Mouse (Mus musculus): ENCODE data around the gene Timmdc1. TPM values are rescaled to one million over a fixed set of nuclear protein-coding genes. Genes with fewer than 3 reads are reported as not detected.

The Timmdc1 gene
- polyA plus RNA-seq, 1 experiment from 2014 or later = 26.4 TPM

GRCm38 (mm10) chr16:38471697-38472506, 50.6 kb downstream of the Timmdc1 start:
- Histone ChIP-seq H3K4me2 (ENCODE audit: low read length) (no peak overlapping the region), H3K27ac (ENCODE audit: low read depth, low read length) (no peak overlapping the region), H3K9ac (ENCODE audit: low read length) (no peak overlapping the region), H3K4me3 (ENCODE audit: low read depth, low read length) (no peak overlapping the region), H3K36me3 (ENCODE audit: control insufficient read depth, insufficient read depth, low read length) (no peaks in the 10 kb centered on the region), H3K27me3 (replicated peaks; ENCODE audit: control insufficient read depth, insufficient read depth, low read length) (no peaks in the 10 kb centered on the region), H3K4me1 (ENCODE audit: control insufficient read depth, insufficient read depth, low read length) (peaks cover 3% of the 10 kb centered on the region), H3K9me3 (replicated peaks; ENCODE audit: control insufficient read depth, low read length) (no peaks in the 10 kb centered on the region)
- WGBS = 86% methylated on average over 11 of the region's 11 CpGs
- ATAC-seq (no peak), DNase-seq (ENCODE audit: low spot score) (no peak)

GRCm38 (mm10) chr16:38469437-38469836, 53.0 kb downstream of the Timmdc1 start:
- H3K27me3 ChIP-seq (replicated peaks; ENCODE audit: control insufficient read depth, insufficient read depth, low read length) = no peaks in the 10 kb centered on the region

GRCm38 (mm10) chr16:38468706-38469018, 53.8 kb downstream of the Timmdc1 start:
- WGBS = 34% methylated on average over 3 of the region's 3 CpGs

More at GRCm38 (mm10) chr16:38469437-38469836, 53.0 kb downstream of the Timmdc1 start:
- Histone ChIP-seq H3K4me1 (ENCODE audit: control insufficient read depth, insufficient read depth, low read length) (no peaks in the 10 kb centered on the region), H3K4me3 (ENCODE audit: low read depth, low read length) (no peak overlapping the region), H3K27ac (ENCODE audit: low read depth, low read length) (no peak overlapping the region), H3K9ac (ENCODE audit: low read length) (no peak overlapping the region), H3K9me3 (replicated peaks; ENCODE audit: control insufficient read depth, low read length) (no peaks in the 10 kb centered on the region), H3K36me3 (ENCODE audit: control insufficient read depth, insufficient read depth, low read length) (no peaks in the 10 kb centered on the region), H3K4me2 (ENCODE audit: low read length) (no peak overlapping the region)
- ATAC-seq (no peak), DNase-seq (ENCODE audit: low spot score) (no peak)
- WGBS = 76% methylated on average over 8 of the region's 8 CpGs

GRCm38 (mm10) chr16:38467917-38468705, 54.4 kb downstream of the Timmdc1 start:
- Histone ChIP-seq H3K9ac (ENCODE audit: low read length) (no peak overlapping the region), H3K4me3 (ENCODE audit: low read depth, low read length) (no peak overlapping the region), H3K9me3 (replicated peaks; ENCODE audit: control insufficient read depth, low read length) (no peaks in the 10 kb centered on the region), H3K4me1 (ENCODE audit: control insufficient read depth, insufficient read depth, low read length) (no peaks in the 10 kb centered on the region), H3K4me2 (ENCODE audit: low read length) (no peak overlapping the region), H3K27me3 (replicated peaks; ENCODE audit: control insufficient read depth, insufficient read depth, low read length) (no peaks in the 10 kb centered on the region), H3K36me3 (ENCODE audit: control insufficient read depth, insufficient read depth, low read length) (no peaks in the 10 kb centered on the region), H3K27ac (ENCODE audit: low read depth, low read length) (no peak overlapping the region)
- WGBS = 87% methylated on average over 8 of the region's 8 CpGs
- DNase-seq (ENCODE audit: low spot score) (no peak), ATAC-seq (no peak)

More at GRCm38 (mm10) chr16:38468706-38469018, 53.8 kb downstream of the Timmdc1 start:
- Histone ChIP-seq H3K9me3 (replicated peaks; ENCODE audit: control insufficient read depth, low read length) (no peaks in the 10 kb centered on the region), H3K36me3 (ENCODE audit: control insufficient read depth, insufficient read depth, low read length) (no peaks in the 10 kb centered on the region), H3K9ac (ENCODE audit: low read length) (no peak overlapping the region), H3K4me2 (ENCODE audit: low read length) (no peak overlapping the region), H3K27me3 (replicated peaks; ENCODE audit: control insufficient read depth, insufficient read depth, low read length) (no peaks in the 10 kb centered on the region), H3K4me3 (ENCODE audit: low read depth, low read length) (no peak overlapping the region), H3K4me1 (ENCODE audit: control insufficient read depth, insufficient read depth, low read length) (no peaks in the 10 kb centered on the region), H3K27ac (ENCODE audit: low read depth, low read length) (no peak overlapping the region)
- no peak for ATAC-seq
- DNase-seq (ENCODE audit: low spot score) = no peak

- H3K27ac ChIP-seq (ENCODE audit: low read depth, low read length) = no peak overlapping the region
- no peak overlapping the region for H3K4me3 ChIP-seq (ENCODE audit: low read depth, low read length)
- H3K36me3 ChIP-seq (ENCODE audit: control insufficient read depth, insufficient read depth, low read length) = no peaks in the 10 kb centered on the region
- no peak for DNase-seq (ENCODE audit: low spot score)
- H3K4me2 ChIP-seq (ENCODE audit: low read length) = no peak overlapping the region
- H3K4me1 ChIP-seq (ENCODE audit: control insufficient read depth, insufficient read depth, low read length) = no peaks in the 10 kb centered on the region
- no peak overlapping the region for H3K9ac ChIP-seq (ENCODE audit: low read length)
- WGBS = 91% methylated on average over 13 of the region's 13 CpGs
- no peaks in the 10 kb centered on the region for H3K9me3 ChIP-seq (replicated peaks; ENCODE audit: control insufficient read depth, low read length)
- H3K27me3 ChIP-seq (replicated peaks; ENCODE audit: control insufficient read depth, insufficient read depth, low read length) = no peaks in the 10 kb centered on the region
- no peak for ATAC-seq
These were observed 55.2 kb downstream of the Timmdc1 start for GRCm38 (mm10) chr16:38467091-38467916.

GRCm38 (mm10) chr16:38466089-38466488, 56.4 kb downstream of the Timmdc1 start:
- Histone ChIP-seq H3K27ac (ENCODE audit: low read depth, low read length) (no peak overlapping the region), H3K4me2 (ENCODE audit: low read length) (no peak overlapping the region), H3K9ac (ENCODE audit: low read length) (no peak overlapping the region), H3K4me1 (ENCODE audit: control insufficient read depth, insufficient read depth, low read length) (no peaks in the 10 kb centered on the region), H3K4me3 (ENCODE audit: low read depth, low read length) (no peak overlapping the region), H3K9me3 (replicated peaks; ENCODE audit: control insufficient read depth, low read length) (no peaks in the 10 kb centered on the region), H3K27me3 (replicated peaks; ENCODE audit: control insufficient read depth, insufficient read depth, low read length) (no peaks in the 10 kb centered on the region), H3K36me3 (ENCODE audit: control insufficient read depth, insufficient read depth, low read length) (no peaks in the 10 kb centered on the region)
- DNase-seq (ENCODE audit: low spot score) (no peak), ATAC-seq (no peak)
- 81% methylated on average over 4 of the region's 4 CpGs for WGBS

GRCm38 (mm10) chr16:38463305-38463704, 59.2 kb downstream of the Timmdc1 start:
- Histone ChIP-seq H3K36me3 (ENCODE audit: control insufficient read depth, insufficient read depth, low read length) (no peaks in the 10 kb centered on the region), H3K9me3 (replicated peaks; ENCODE audit: control insufficient read depth, low read length) (no peaks in the 10 kb centered on the region), H3K4me1 (ENCODE audit: control insufficient read depth, insufficient read depth, low read length) (no peaks in the 10 kb centered on the region), H3K4me2 (ENCODE audit: low read length) (no peak overlapping the region), H3K27me3 (replicated peaks; ENCODE audit: control insufficient read depth, insufficient read depth, low read length) (no peaks in the 10 kb centered on the region), H3K27ac (ENCODE audit: low read depth, low read length) (no peak overlapping the region), H3K4me3 (ENCODE audit: low read depth, low read length) (no peak overlapping the region), H3K9ac (ENCODE audit: low read length) (no peak overlapping the region)
- DNase-seq (ENCODE audit: low spot score) (no peak), ATAC-seq (no peak)
- WGBS = 91% methylated on average over 5 of the region's 5 CpGs

GRCm38 (mm10) chr16:38462161-38462560, 60.3 kb downstream of the Timmdc1 start:
- WGBS = 88% methylated on average over 7 of the region's 7 CpGs
- Histone ChIP-seq H3K27me3 (replicated peaks; ENCODE audit: control insufficient read depth, insufficient read depth, low read length) (no peaks in the 10 kb centered on the region), H3K27ac (ENCODE audit: low read depth, low read length) (no peak overlapping the region), H3K4me1 (ENCODE audit: control insufficient read depth, insufficient read depth, low read length) (no peaks in the 10 kb centered on the region), H3K4me2 (ENCODE audit: low read length) (no peak overlapping the region), H3K36me3 (ENCODE audit: control insufficient read depth, insufficient read depth, low read length) (no peaks in the 10 kb centered on the region), H3K9ac (ENCODE audit: low read length) (no peak overlapping the region), H3K9me3 (replicated peaks; ENCODE audit: control insufficient read depth, low read length) (no peaks in the 10 kb centered on the region), H3K4me3 (ENCODE audit: low read depth, low read length) (no peak overlapping the region)
- DNase-seq (ENCODE audit: low spot score) (no peak), ATAC-seq (no peak)

Data from forebrain, embryonic 14.5 days (tissue).